Mouse (Mus musculus) intestine, embryonic 15.5 days (tissue): ENCODE measurements around the gene Orc1. TPM values are rescaled to one million over a fixed set of nuclear protein-coding genes. Genes with fewer than 3 reads are reported as not detected.

Experiments used
- ATAC-seq: fragments of 200-750 bp; cut with Nextera tagmentation; 2 replicates; pipeline ENCODE4 v1.8.0; 2017; ENCODE audit warnings: moderate TSS enrichment, moderate library complexity
- H3K27ac ChIP-seq: fragments of 300-500 bp; sonication (generic); 2 replicates; pipeline ENCODE4 v1.5.1; 2015; ENCODE audit warnings: mild to moderate bottlenecking, inconsistent platforms
- H3K27me3 ChIP-seq: fragments of 300-500 bp; sonication (generic); replicated peaks from 2 replicates; pipeline ENCODE4 v1.6.1; 2015; ENCODE audit warnings: inconsistent platforms
- H3K36me3 ChIP-seq: fragments of 300-500 bp; sonication (generic); 2 replicates; pipeline ENCODE4 v1.6.1; 2015; ENCODE audit warnings: inconsistent platforms
- H3K4me1 ChIP-seq: fragments of 300-500 bp; sonication (generic); replicated peaks from 2 replicates; pipeline ENCODE4 v1.6.1; 2015; ENCODE audit warnings: inconsistent platforms
- H3K4me2 ChIP-seq: fragments of 300-500 bp; sonication (generic); replicated peaks from 2 replicates; pipeline ENCODE4 v1.6.1; 2015; ENCODE audit warnings: mild to moderate bottlenecking, inconsistent platforms
- H3K4me3 ChIP-seq: fragments of 300-500 bp; sonication (generic); replicated peaks from 2 replicates; pipeline ENCODE4 v1.5.1; 2015; ENCODE audit warnings: inconsistent platforms
- H3K9ac ChIP-seq: fragments of 300-500 bp; sonication (generic); 2 replicates; pipeline ENCODE4 v1.6.1; 2015; ENCODE audit warnings: inconsistent platforms
- H3K9me3 ChIP-seq: fragments of 300-500 bp; sonication (generic); 2 replicates; pipeline ENCODE4 v1.6.1; 2016; ENCODE audit warnings: inconsistent platforms
- WGBS: fragments of 180-500 bp; shearing (Covaris S2); methylation state at CpG from one replicate; pipeline ENCODE4 v1.1.7; 2015; 5-methylcytosine and 5-hydroxymethylcytosine counted together
- polyA plus RNA-seq: library from polyadenylated mRNA; unstranded; fragments of >200 nt; fragmentation: Nextera tagmentation; extraction: Ambion mirVana; gene quantifications from 2 replicates; pipeline ENCODE4 v1.2.1, GENCODE M21; 2015

The Orc1 gene
- 11.1 and 11.9 TPM in 2 replicates for polyA plus RNA-seq

GRCm38 (mm10) chr4:108578840-108579742 is at the start of gene Orc1, which contains the start of gene Prpf38a:
Gene Orc1 (plus strand): TSS chr4:108579423.
Gene Prpf38a (minus strand): TSS chr4:108579336.
- H3K27ac ChIP-seq: peak within 1 kb of the TSS; percentile 72
- peaks cover 12% of the 10 kb centered on the region for H3K4me1 ChIP-seq
- peak within 1 kb of the TSS; percentile 70 for H3K4me3 ChIP-seq
- H3K9me3 ChIP-seq: no peaks in the 10 kb centered on the region
- H3K4me2 ChIP-seq: peak within 1 kb of the TSS; percentile 86
- no peaks in the 10 kb centered on the region for H3K27me3 ChIP-seq
- peak; percentile 99 for ATAC-seq
- under 1% methylated on average over 64 of the region's 64 CpGs for WGBS
- peak within 1 kb of the TSS; percentile 71 for H3K9ac ChIP-seq
- peaks cover 2% of the 10 kb centered on the region; the same call in 1 of the 2 replicates for H3K36me3 ChIP-seq

GRCm38 (mm10) chr4:108539701-108540100 is 39.5 kb upstream of the Orc1 start:
- Histone ChIP-seq H3K27ac (no peak overlapping the region), H3K9ac (no peak overlapping the region), H3K4me2 (no peak overlapping the region), H3K4me1 (no peaks in the 10 kb centered on the region), H3K9me3 (no peaks in the 10 kb centered on the region), H3K4me3 (no peak overlapping the region), H3K36me3 (peaks cover 3% of the 10 kb centered on the region), H3K27me3 (no peaks in the 10 kb centered on the region)
- no peak for ATAC-seq
- 90% methylated on average over 2 of the region's 2 CpGs for WGBS

- Histone ChIP-seq H3K27ac (no peak overlapping the region), H3K4me2 (no peak overlapping the region), H3K4me1 (no peaks in the 10 kb centered on the region), H3K9ac (no peak overlapping the region), H3K27me3 (no peaks in the 10 kb centered on the region), H3K9me3 (no peaks in the 10 kb centered on the region), H3K36me3 (peaks cover 32% of the 10 kb centered on the region), H3K4me3 (no peak overlapping the region)
- WGBS: 73% methylated on average over 1 of the region's 1 CpGs
- no peak for ATAC-seq
These were observed 14.2 kb upstream of the Orc1 start for GRCm38 (mm10) chr4:108565026-108565425.

GRCm38 (mm10) chr4:108572644-108573043 is 6.6 kb upstream of the Orc1 start:
- Histone ChIP-seq H3K9ac (no peak overlapping the region), H3K4me3 (no peak overlapping the region), H3K27ac (no peak overlapping the region), H3K4me2 (no peak overlapping the region), H3K36me3 (peaks cover 33% of the 10 kb centered on the region), H3K9me3 (no peaks in the 10 kb centered on the region), H3K27me3 (no peaks in the 10 kb centered on the region), H3K4me1 (peaks cover 5% of the 10 kb centered on the region)
- WGBS: 94% methylated on average over 3 of the region's 3 CpGs
- ATAC-seq: no peak

GRCm38 (mm10) chr4:108579743-108580411 is 654 bp downstream of the Orc1 start:
- H3K4me1 ChIP-seq: peaks cover 12% of the 10 kb centered on the region
- H3K36me3 ChIP-seq: no peaks in the 10 kb centered on the region
- WGBS: 1% methylated on average over 16 of the region's 16 CpGs
- peak overlapping the region; percentile 70 for H3K4me3 ChIP-seq
- no peaks in the 10 kb centered on the region for H3K9me3 ChIP-seq
- H3K27ac ChIP-seq: peak overlapping the region; percentile 72
- H3K27me3 ChIP-seq: no peaks in the 10 kb centered on the region
- ATAC-seq: no peak
- H3K4me2 ChIP-seq: peak overlapping the region; percentile 86
- peak overlapping the region; percentile 71 for H3K9ac ChIP-seq

- H3K4me2 ChIP-seq: no peak overlapping the region
- H3K9me3 ChIP-seq: no peaks in the 10 kb centered on the region
- no peaks in the 10 kb centered on the region for H3K27me3 ChIP-seq
- 84% methylated on average over 2 of the region's 2 CpGs for WGBS
- no peak overlapping the region for H3K27ac ChIP-seq
- H3K4me1 ChIP-seq: no peaks in the 10 kb centered on the region
- H3K9ac ChIP-seq: no peak overlapping the region
- no peak for ATAC-seq
- H3K36me3 ChIP-seq: peaks cover 2% of the 10 kb centered on the region; the same call in 1 of the 2 replicates
- no peak overlapping the region for H3K4me3 ChIP-seq
These were observed 14.2 kb downstream of the Orc1 start for GRCm38 (mm10) chr4:108593376-108593775.

GRCm38 (mm10) chr4:108595785-108596184 is 16.6 kb downstream of the Orc1 start:
- H3K36me3 ChIP-seq: no peaks in the 10 kb centered on the region
- 77% methylated on average over 1 of the region's 1 CpGs for WGBS
- peak; percentile 62 for ATAC-seq

GRCm38 (mm10) chr4:108598306-108598705 is 19.1 kb downstream of the Orc1 start:
- Histone ChIP-seq H3K4me2 (no peak overlapping the region), H3K27ac (no peak overlapping the region), H3K9ac (no peak overlapping the region), H3K4me3 (no peak overlapping the region), H3K4me1 (no peaks in the 10 kb centered on the region), H3K27me3 (no peaks in the 10 kb centered on the region), H3K36me3 (peaks cover 5% of the 10 kb centered on the region; the same call in 1 of the 2 replicates), H3K9me3 (no peaks in the 10 kb centered on the region)
- ATAC-seq: no peak
- WGBS: 68% methylated on average over 4 of the region's 4 CpGs

More at GRCm38 (mm10) chr4:108595785-108596184, 16.6 kb downstream of the Orc1 start:
- Histone ChIP-seq H3K4me3 (no peak overlapping the region), H3K4me1 (no peaks in the 10 kb centered on the region), H3K9ac (no peak overlapping the region), H3K27me3 (no peaks in the 10 kb centered on the region), H3K9me3 (no peaks in the 10 kb centered on the region), H3K27ac (0 out of 2 replicates have a peak overlapping the region, but pooled peaks have one; percentile 0), H3K4me2 (no peak overlapping the region)

GRCm38 (mm10) chr4:108601870-108602269 is 22.6 kb downstream of the Orc1 start:
- H3K4me2 ChIP-seq: no peak overlapping the region
- WGBS: 82% methylated on average over 7 of the region's 7 CpGs
- H3K9me3 ChIP-seq: no peaks in the 10 kb centered on the region
- no peak overlapping the region for H3K4me3 ChIP-seq
- H3K9ac ChIP-seq: no peak overlapping the region
- no peaks in the 10 kb centered on the region for H3K27me3 ChIP-seq
- no peaks in the 10 kb centered on the region for H3K4me1 ChIP-seq
- H3K36me3 ChIP-seq: peaks cover 34% of the 10 kb centered on the region
- ATAC-seq: 0 out of 2 replicates have a peak, but pooled peaks have one; percentile 58
- H3K27ac ChIP-seq: no peak overlapping the region

- H3K4me2 ChIP-seq: no peak overlapping the region
These were observed 29.4 kb downstream of the Orc1 start for GRCm38 (mm10) chr4:108608651-108609050.

GRCm38 (mm10) chr4:108610935-108611334 is 31.7 kb downstream of the Orc1 start:
- Histone ChIP-seq H3K4me1 (no peaks in the 10 kb centered on the region), H3K36me3 (peaks cover 11% of the 10 kb centered on the region; the same call in 1 of the 2 replicates), H3K4me2 (no peak overlapping the region), H3K4me3 (no peak overlapping the region), H3K27me3 (no peaks in the 10 kb centered on the region), H3K9ac (no peak overlapping the region), H3K9me3 (no peaks in the 10 kb centered on the region), H3K27ac (no peak overlapping the region)
- ATAC-seq: no peak
- WGBS: 91% methylated on average over 5 of the region's 5 CpGs

More at GRCm38 (mm10) chr4:108608651-108609050, 29.4 kb downstream of the Orc1 start:
- Histone ChIP-seq H3K27me3 (no peaks in the 10 kb centered on the region), H3K27ac (no peak overlapping the region), H3K4me3 (no peak overlapping the region), H3K4me1 (no peaks in the 10 kb centered on the region), H3K36me3 (peaks cover 29% of the 10 kb centered on the region), H3K9ac (no peak overlapping the region), H3K9me3 (no peaks in the 10 kb centered on the region)
- ATAC-seq: no peak
- WGBS: 91% methylated on average over 3 of the region's 3 CpGs

- no peaks in the 10 kb centered on the region for H3K9me3 ChIP-seq
- H3K4me2 ChIP-seq: peak overlapping the region; percentile 84
- peak overlapping the region; percentile 93; the same call in 1 of the 2 replicates for H3K9ac ChIP-seq
- no peak for ATAC-seq
- H3K4me3 ChIP-seq: peak overlapping the region; percentile 92
- peak overlapping the region; percentile 86; the same call in 1 of the 2 replicates for H3K27ac ChIP-seq
- 48% methylated on average over 4 of the region's 4 CpGs for WGBS
- peaks cover 7% of the 10 kb centered on the region for H3K4me1 ChIP-seq
- H3K36me3 ChIP-seq: no peaks in the 10 kb centered on the region
- H3K27me3 ChIP-seq: no peaks in the 10 kb centered on the region
These were observed 39.4 kb downstream of the Orc1 start for GRCm38 (mm10) chr4:108618586-108618985.
